Mouse (Mus musculus): ENCODE data around the gene Amigo2.

The Amigo2 gene

GRCm38 (mm10) chr15:97246911-97247790 lies at the start of gene Amigo2, which contains the start of gene Pced1b:
TSS of gene Amigo2 (minus strand) at chr15:97247287.
TSS of gene Pced1b (plus strand) at chr15:97247107.
- peak; percentile 72 for DNase-seq (ENCODE audit: low spot score)

- no peak for DNase-seq (ENCODE audit: low spot score)
Measured at GRCm38 (mm10) chr15:97291291-97292050, 44.4 kb upstream of the Amigo2 start.

- DNase-seq (ENCODE audit: low spot score) = no peak
Measured at GRCm38 (mm10) chr15:97290351-97290750, 43.3 kb upstream of the Amigo2 start.

- DNase-seq (ENCODE audit: low spot score) = no peak
Measured at GRCm38 (mm10) chr15:97289176-97289575, 42.1 kb upstream of the Amigo2 start.

GRCm38 (mm10) chr15:97288690-97289089 lies 41.6 kb upstream of the Amigo2 start:
- DNase-seq (ENCODE audit: low spot score) = no peak

- no peak for DNase-seq (ENCODE audit: low spot score)
Measured at GRCm38 (mm10) chr15:97287436-97288143, 40.5 kb upstream of the Amigo2 start.

- DNase-seq (ENCODE audit: low spot score) = no peak
Measured at GRCm38 (mm10) chr15:97286731-97287130, 39.6 kb upstream of the Amigo2 start.

GRCm38 (mm10) chr15:97285665-97286212 lies 38.7 kb upstream of the Amigo2 start:
- DNase-seq (ENCODE audit: low spot score) = no peak

- no peak for DNase-seq (ENCODE audit: low spot score)
Measured at GRCm38 (mm10) chr15:97284201-97284600, 37.1 kb upstream of the Amigo2 start.

- no peak for DNase-seq (ENCODE audit: low spot score)
Measured at GRCm38 (mm10) chr15:97282572-97282881, 35.4 kb upstream of the Amigo2 start.

- peak; percentile 11 for DNase-seq (ENCODE audit: low spot score)
Measured at GRCm38 (mm10) chr15:97281712-97282571, 34.9 kb upstream of the Amigo2 start.

- no peak for DNase-seq (ENCODE audit: low spot score)
Measured at GRCm38 (mm10) chr15:97280776-97281175, 33.7 kb upstream of the Amigo2 start.

GRCm38 (mm10) chr15:97280131-97280530 lies 33.0 kb upstream of the Amigo2 start:
- no peak for DNase-seq (ENCODE audit: low spot score)

GRCm38 (mm10) chr15:97278340-97278948 lies 31.4 kb upstream of the Amigo2 start:
- DNase-seq (ENCODE audit: low spot score) = peak; percentile 19

- no peak for DNase-seq (ENCODE audit: low spot score)
Measured at GRCm38 (mm10) chr15:97277328-97277727, 30.2 kb upstream of the Amigo2 start.

- DNase-seq (ENCODE audit: low spot score) = peak; percentile 48
Measured at GRCm38 (mm10) chr15:97276660-97277153, 29.6 kb upstream of the Amigo2 start.

GRCm38 (mm10) chr15:97275626-97276395 lies 28.7 kb upstream of the Amigo2 start:
- no peak for DNase-seq (ENCODE audit: low spot score)

- no peak for DNase-seq (ENCODE audit: low spot score)
Measured at GRCm38 (mm10) chr15:97272831-97273230, 25.7 kb upstream of the Amigo2 start.

- no peak for DNase-seq (ENCODE audit: low spot score)
Measured at GRCm38 (mm10) chr15:97271985-97272697, 25.1 kb upstream of the Amigo2 start.
